Mouse (Mus musculus): ENCODE data around the gene Rhod. TPM values are rescaled to one million over a fixed set of nuclear protein-coding genes. Genes with fewer than 3 reads are reported as not detected.
"Not testable (repeated sequence)": the region's sequence is repeated elsewhere in the genome, so short reads cannot be mapped to it uniquely, and the experiment has no call there.

Rhod gene
- total RNA-seq, 1 experiment = 15.5 TPM

DNA sequence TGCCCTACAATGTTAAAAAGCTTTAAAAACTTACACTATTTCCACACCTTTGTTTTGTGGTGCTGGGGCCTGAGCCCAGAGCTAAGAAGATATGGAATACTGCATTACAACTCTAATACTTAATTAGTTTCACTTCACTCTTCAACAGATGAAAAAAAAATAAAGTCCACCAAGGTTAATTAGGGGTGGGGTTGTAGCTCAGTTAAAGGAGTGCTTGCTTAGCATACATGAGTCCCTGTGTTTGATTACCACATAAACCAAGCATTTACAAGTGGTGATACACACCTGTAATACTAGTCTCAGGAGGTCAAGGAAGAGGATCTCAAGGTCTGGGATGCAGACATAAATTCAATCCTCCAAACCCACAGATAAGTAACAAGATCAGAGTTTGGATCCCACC is 52.0 kb downstream of the Rhod start:
- no peak for TF ChIP-seq ZC3H11A (IDR thresholded peaks at IDR 0.05; ENCODE audit: borderline replicate concordance, low read depth, low read length)
- TF ChIP-seq CHD2 (IDR thresholded peaks at IDR 0.05; ENCODE audit: low read depth, low read length) = no peak
- TF ChIP-seq HCFC1 (IDR thresholded peaks at IDR 0.05; ENCODE audit: borderline replicate concordance, insufficient read depth, low read length) = no peak
- no peak for TF ChIP-seq ZNF384 (IDR thresholded peaks at IDR 0.05; ENCODE audit: low read depth, low read length)
- in situ Hi-C loops (cut with MboI; ENCODE audit: low sequenced_read_pairs in 2 of 2, unreplicated experiment in 2 of 2) = no loop called here
- no peak for DNase-seq (ENCODE audit: low read depth, low spot score)
- Histone ChIP-seq H3K9me3 (ENCODE audit: control insufficient read depth, insufficient read depth, low read depth, low read length) (no peaks in the 10 kb centered on the region), H3K4me3 (ENCODE audit: insufficient read depth in 1 of 2, low read depth in 1 of 2, low read length in 2 of 2, poor library complexity in 1 of 2, severe bottlenecking in 1 of 2) (no peak overlapping the region), H3K27ac (ENCODE audit: insufficient read depth, low read depth, low read length, poor library complexity, severe bottlenecking) (no peak overlapping the region), H3K36me3 (ENCODE audit: control insufficient read depth, insufficient read depth, low read length, poor library complexity, severe bottlenecking) (no peaks in the 10 kb centered on the region), H3K9ac (ENCODE audit: insufficient read depth, low read depth, low read length, poor library complexity, severe bottlenecking) (no peak overlapping the region), H3K4me1 (ENCODE audit: control insufficient read depth in 2 of 2, insufficient read depth in 2 of 2, low read length in 2 of 2, poor library complexity in 1 of 2) (no peaks in the 10 kb centered on the region; a peak in 1 of 4 replicates)

DNA sequence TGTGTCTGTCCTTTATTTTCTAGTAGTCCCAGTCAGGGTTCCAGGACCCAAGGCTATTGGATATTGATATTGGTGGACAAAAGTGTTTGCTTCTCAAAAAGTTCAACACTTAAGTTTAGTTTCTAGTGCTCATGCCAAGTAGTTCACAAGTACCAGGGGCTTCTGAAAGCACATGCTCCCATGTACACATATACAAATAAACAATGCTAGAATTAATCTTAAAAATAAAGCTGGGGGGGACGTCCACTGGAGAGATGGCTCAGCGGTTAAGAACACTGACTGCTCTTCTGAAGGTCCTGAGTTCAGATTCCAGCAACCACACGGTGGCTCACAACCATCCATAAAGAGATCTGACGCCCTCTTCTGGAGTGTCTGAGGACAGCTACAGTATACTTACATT is 54.2 kb downstream of the Rhod start:
- in situ Hi-C loops (cut with MboI; ENCODE audit: low sequenced_read_pairs in 2 of 2, unreplicated experiment in 2 of 2) = no loop called here
- Histone ChIP-seq H3K27ac (ENCODE audit: insufficient read depth, low read depth, low read length, poor library complexity, severe bottlenecking) (no peak overlapping the region), H3K9me3 (ENCODE audit: control insufficient read depth, insufficient read depth, low read depth, low read length) (no peaks in the 10 kb centered on the region), H3K4me1 (ENCODE audit: control insufficient read depth in 2 of 2, insufficient read depth in 2 of 2, low read length in 2 of 2, poor library complexity in 1 of 2) (no peaks in the 10 kb centered on the region), H3K4me3 (ENCODE audit: insufficient read depth in 1 of 2, low read depth in 1 of 2, low read length in 2 of 2, poor library complexity in 1 of 2, severe bottlenecking in 1 of 2) (no peak overlapping the region), H3K36me3 (ENCODE audit: control insufficient read depth, insufficient read depth, low read length, poor library complexity, severe bottlenecking) (no peaks in the 10 kb centered on the region), H3K9ac (ENCODE audit: insufficient read depth, low read depth, low read length, poor library complexity, severe bottlenecking) (no peak overlapping the region)
- DNase-seq (ENCODE audit: low read depth, low spot score) = no peak
- TF ChIP-seq HCFC1 (IDR thresholded peaks at IDR 0.05; ENCODE audit: borderline replicate concordance, insufficient read depth, low read length) (no peak), CHD2 (IDR thresholded peaks at IDR 0.05; ENCODE audit: low read depth, low read length) (no peak), MAFK (IDR thresholded peaks at IDR 0.05; ENCODE audit: insufficient read depth, low read depth, low read length) (no peak), ZC3H11A (IDR thresholded peaks at IDR 0.05; ENCODE audit: borderline replicate concordance, low read depth, low read length) (no peak), ZNF384 (IDR thresholded peaks at IDR 0.05; ENCODE audit: low read depth, low read length) (no peak)

GRCm38 (mm10) chr19:4384322-4384721 is 54.9 kb downstream of the Rhod start:
- Histone ChIP-seq H3K9me3 (ENCODE audit: control insufficient read depth, insufficient read depth, low read depth, low read length) (no peaks in the 10 kb centered on the region), H3K36me3 (ENCODE audit: control insufficient read depth, insufficient read depth, low read length, poor library complexity, severe bottlenecking) (no peaks in the 10 kb centered on the region), H3K4me3 (ENCODE audit: insufficient read depth in 1 of 2, low read depth in 1 of 2, low read length in 2 of 2, poor library complexity in 1 of 2, severe bottlenecking in 1 of 2) (no peak overlapping the region), H3K27ac (ENCODE audit: insufficient read depth, low read depth, low read length, poor library complexity, severe bottlenecking) (no peak overlapping the region), H3K9ac (ENCODE audit: insufficient read depth, low read depth, low read length, poor library complexity, severe bottlenecking) (no peak overlapping the region), H3K4me1 (ENCODE audit: control insufficient read depth in 2 of 2, insufficient read depth in 2 of 2, low read length in 2 of 2, poor library complexity in 1 of 2) (no peaks in the 10 kb centered on the region)
- in situ Hi-C loops (cut with MboI; ENCODE audit: low sequenced_read_pairs in 2 of 2, unreplicated experiment in 2 of 2) = no loop called here
- no peak for TF ChIP-seq CHD2 (IDR thresholded peaks at IDR 0.05; ENCODE audit: low read depth, low read length)
- TF ChIP-seq ZC3H11A (IDR thresholded peaks at IDR 0.05; ENCODE audit: borderline replicate concordance, low read depth, low read length) = no peak
- TF ChIP-seq ZNF384 (IDR thresholded peaks at IDR 0.05; ENCODE audit: low read depth, low read length) = no peak
- no peak for TF ChIP-seq MAFK (IDR thresholded peaks at IDR 0.05; ENCODE audit: insufficient read depth, low read depth, low read length)
- TF ChIP-seq HCFC1 (IDR thresholded peaks at IDR 0.05; ENCODE audit: borderline replicate concordance, insufficient read depth, low read length) = no peak
- no peak for DNase-seq (ENCODE audit: low read depth, low spot score)

DNA sequence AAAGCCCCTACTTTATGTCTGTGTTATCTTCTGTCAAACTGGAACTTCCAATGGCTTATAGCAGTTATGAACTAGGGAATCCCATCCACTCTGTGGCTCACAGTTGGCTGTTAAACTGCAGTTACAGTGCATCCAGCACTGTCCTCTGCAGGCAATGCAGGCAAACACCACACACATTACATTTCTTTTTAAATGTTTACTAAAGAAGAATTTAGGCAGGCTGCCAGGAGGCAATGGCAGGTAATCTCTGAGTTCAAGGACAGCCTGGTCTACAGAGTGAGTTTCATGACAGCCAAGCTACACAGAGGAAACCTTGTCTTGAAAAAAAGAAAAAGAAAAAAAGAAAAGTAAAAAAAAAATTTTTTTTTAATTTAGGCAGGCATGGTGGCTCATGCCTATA is 55.9 kb downstream of the Rhod start:
- TF ChIP-seq ZNF384 (IDR thresholded peaks at IDR 0.05; ENCODE audit: low read depth, low read length) (no peak), CHD2 (IDR thresholded peaks at IDR 0.05; ENCODE audit: low read depth, low read length) (no peak), ZC3H11A (IDR thresholded peaks at IDR 0.05; ENCODE audit: borderline replicate concordance, low read depth, low read length) (no peak), HCFC1 (IDR thresholded peaks at IDR 0.05; ENCODE audit: borderline replicate concordance, insufficient read depth, low read length) (no peak), MAFK (IDR thresholded peaks at IDR 0.05; ENCODE audit: insufficient read depth, low read depth, low read length) (no peak)
- Histone ChIP-seq H3K27ac (ENCODE audit: insufficient read depth, low read depth, low read length, poor library complexity, severe bottlenecking) (no peak overlapping the region), H3K36me3 (ENCODE audit: control insufficient read depth, insufficient read depth, low read length, poor library complexity, severe bottlenecking) (no peaks in the 10 kb centered on the region), H3K9ac (ENCODE audit: insufficient read depth, low read depth, low read length, poor library complexity, severe bottlenecking) (no peak overlapping the region), H3K4me1 (ENCODE audit: control insufficient read depth in 2 of 2, insufficient read depth in 2 of 2, low read length in 2 of 2, poor library complexity in 1 of 2) (no peaks in the 10 kb centered on the region), H3K4me3 (ENCODE audit: insufficient read depth in 1 of 2, low read depth in 1 of 2, low read length in 2 of 2, poor library complexity in 1 of 2, severe bottlenecking in 1 of 2) (no peak overlapping the region), H3K9me3 (ENCODE audit: control insufficient read depth, insufficient read depth, low read depth, low read length) (no peaks in the 10 kb centered on the region)
- in situ Hi-C loops (cut with MboI; ENCODE audit: low sequenced_read_pairs in 2 of 2, unreplicated experiment in 2 of 2) = no loop called here
- no peak for DNase-seq (ENCODE audit: low read depth, low spot score)

DNA sequence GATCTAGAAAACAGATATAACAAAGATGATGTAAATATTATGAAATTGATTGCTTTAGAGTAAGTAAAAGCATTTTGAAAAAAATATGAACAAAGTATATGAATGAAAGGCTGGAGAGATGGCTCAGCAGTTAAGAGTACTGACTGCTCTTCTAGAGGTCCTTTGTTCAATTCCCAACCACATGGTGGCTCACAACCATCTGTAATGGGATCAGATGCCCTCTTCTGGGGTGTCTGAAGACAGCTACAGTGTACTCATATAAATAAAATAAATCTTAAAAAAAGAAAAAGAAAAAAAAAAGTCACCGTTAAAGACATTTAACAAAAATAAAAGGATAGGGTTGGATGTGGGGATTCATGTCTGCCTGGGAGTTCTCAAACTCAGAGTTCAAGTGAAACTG is 56.9 kb downstream of the Rhod start:
- H3K4me1 ChIP-seq (ENCODE audit: control insufficient read depth in 2 of 2, insufficient read depth in 2 of 2, low read length in 2 of 2, poor library complexity in 1 of 2); DNase-seq (ENCODE audit: low read depth, low spot score); in situ Hi-C loops (cut with MboI; ENCODE audit: low sequenced_read_pairs in 2 of 2, unreplicated experiment in 2 of 2); H3K36me3 ChIP-seq (ENCODE audit: control insufficient read depth, insufficient read depth, low read length, poor library complexity, severe bottlenecking); H3K9ac ChIP-seq (ENCODE audit: insufficient read depth, low read depth, low read length, poor library complexity, severe bottlenecking); H3K4me3 ChIP-seq (ENCODE audit: insufficient read depth in 1 of 2, low read depth in 1 of 2, low read length in 2 of 2, poor library complexity in 1 of 2, severe bottlenecking in 1 of 2); H3K27ac ChIP-seq (ENCODE audit: insufficient read depth, low read depth, low read length, poor library complexity, severe bottlenecking); H3K9me3 ChIP-seq (ENCODE audit: control insufficient read depth, insufficient read depth, low read depth, low read length): not testable (repeated sequence)

Other genes with a start within 250 kb of the Rhod start
- gene Tbc1d10c, start 248.1 kb downstream of the Rhod start, total RNA-seq (2012; rRNA removed) = 2.9 and 3.5 TPM in 2 replicates
- gene Ppp1ca, start 247.4 kb downstream of the Rhod start, total RNA-seq (2012; rRNA removed) = 407 and 426 TPM in 2 replicates
- gene Rad9a, start 237.8 kb downstream of the Rhod start, total RNA-seq (2012; rRNA removed) = 33.1 and 42.1 TPM in 2 replicates
- 2.2 and 2.7 TPM in 2 replicates for gene Clcf1, start 225.2 kb downstream of the Rhod start, total RNA-seq (2012; rRNA removed)
- gene AC109138.7, start 225.1 kb downstream of the Rhod start, total RNA-seq (2012; rRNA removed) = not detected in 2 replicates
- gene Pold4, start 207.5 kb downstream of the Rhod start, total RNA-seq (2012; rRNA removed) = 6.2 and 8.7 TPM in 2 replicates
- 7.3 and 15.1 TPM in 2 replicates for gene Ssh3, start 170.3 kb downstream of the Rhod start, total RNA-seq (2012; rRNA removed)
- 5.5 and 8.8 TPM in 2 replicates for gene Ankrd13d, start 156.3 kb downstream of the Rhod start, total RNA-seq (2012; rRNA removed)
- gene Grk2, start 133.2 kb downstream of the Rhod start, total RNA-seq (2012; rRNA removed) = 56.1 and 76.6 TPM in 2 replicates
- gene Kdm2a, start 41.1 kb downstream of the Rhod start, total RNA-seq (2012; rRNA removed) = 45.6 and 51.5 TPM in 2 replicates
- gene Syt12, start 38.0 kb upstream of the Rhod start, total RNA-seq (2012; rRNA removed) = 0.58 and 1.1 TPM in 2 replicates
- gene 2010003K11Rik, start 59.2 kb upstream of the Rhod start, total RNA-seq (2012; rRNA removed) = not detected in 2 replicates
- gene Pcx, start 71.0 kb upstream of the Rhod start, total RNA-seq (2012; rRNA removed) = 35.6 and 44.6 TPM in 2 replicates
- gene Lrfn4, start 176.2 kb upstream of the Rhod start, total RNA-seq (2012; rRNA removed) = 22.8 and 33.9 TPM in 2 replicates
- 63.6 and 103 TPM in 2 replicates for gene Rce1, start 186.2 kb upstream of the Rhod start, total RNA-seq (2012; rRNA removed)

All from ES-E14 (cell line).